Mouse (Mus musculus): ENCODE results near the gene Vmn1r209. TPM values are rescaled to one million over a fixed set of nuclear protein-coding genes. Genes with fewer than 3 reads are reported as not detected.
"Not testable (repeated sequence)": the region's sequence is repeated elsewhere in the genome, so short reads cannot be mapped to it uniquely, and the experiment has no call there.

Gene Vmn1r209
- not detected in 2 replicates for polyA plus RNA-seq (2016; fragmentation: Nextera tagmentation; extraction: Ambion mirVana)

GRCm38 (mm10) chr13:22809582-22809981 is at the start of gene Vmn1r209:
Gene Vmn1r209, minus strand, starts transcription at chr13:22809682.
- H3K9me3 ChIP-seq; H3K4me3 ChIP-seq (replicated peaks); H3K4me1 ChIP-seq; H3K9ac ChIP-seq; H3K27ac ChIP-seq; H3K4me2 ChIP-seq; ATAC-seq (ENCODE audit: low FRiP score); H3K36me3 ChIP-seq (replicated peaks); H3K27me3 ChIP-seq: not testable (repeated sequence)

DNA sequence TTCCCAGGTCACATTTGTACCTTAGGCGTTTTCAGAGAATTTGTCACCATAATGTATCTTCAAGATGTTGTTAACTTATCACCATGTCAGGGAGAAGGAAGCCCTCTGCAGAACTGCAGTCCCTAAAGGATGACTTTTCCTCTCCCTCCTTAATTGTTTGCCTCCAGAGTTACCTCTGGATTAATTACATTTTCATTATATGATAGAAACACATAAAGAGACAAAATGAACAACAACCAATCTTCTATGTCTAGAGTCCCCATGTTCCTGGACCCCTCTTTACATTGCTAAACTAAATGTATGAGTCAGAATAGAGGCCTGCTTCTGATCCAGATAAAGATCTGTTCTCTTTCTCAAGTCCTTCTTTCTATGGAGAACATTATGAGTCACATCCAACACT is 48.0 kb upstream of the Vmn1r209 start, which contains the start of gene Vmn1r211:
Gene Vmn1r211, minus strand, starts transcription at position 101 of the 400 bp plus-strand sequence.
- Histone ChIP-seq H3K9ac (no peak within 1 kb of the TSS), H3K36me3 (replicated peaks) (no peaks in the 10 kb centered on the region), H3K9me3 (no peaks in the 10 kb centered on the region), H3K4me1 (no peaks in the 10 kb centered on the region), H3K4me3 (replicated peaks) (no peak within 1 kb of the TSS), H3K27ac (no peak within 1 kb of the TSS), H3K27me3 (no peaks in the 10 kb centered on the region), H3K4me2 (no peak within 1 kb of the TSS)
- 91% methylated on average over 1 of the region's 1 CpGs for WGBS
- ATAC-seq (ENCODE audit: low FRiP score) = no peak

DNA sequence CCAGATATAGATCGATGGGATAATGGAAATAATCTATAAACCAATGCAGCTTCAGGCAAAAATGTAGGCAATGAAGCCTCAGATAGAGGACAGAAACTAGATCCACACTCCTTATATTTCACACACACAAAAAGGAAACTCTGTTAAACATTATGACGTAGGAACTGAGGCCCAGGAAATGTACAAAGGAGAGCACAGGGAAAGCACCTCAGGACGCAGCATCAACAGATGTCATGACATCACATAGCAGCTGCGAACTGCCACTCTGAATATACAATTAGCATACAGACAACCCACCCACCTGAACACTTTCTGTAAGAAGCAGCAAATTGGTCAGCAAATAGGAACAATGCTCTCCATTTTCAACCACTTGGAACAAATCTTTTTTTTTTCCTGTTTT is 45.3 kb upstream of the Vmn1r209 start:
- Histone ChIP-seq H3K36me3 (replicated peaks) (no peaks in the 10 kb centered on the region), H3K9me3 (no peaks in the 10 kb centered on the region), H3K27me3 (no peaks in the 10 kb centered on the region), H3K27ac (no peak overlapping the region), H3K4me1 (no peaks in the 10 kb centered on the region), H3K9ac (no peak overlapping the region), H3K4me3 (replicated peaks) (no peak overlapping the region), H3K4me2 (no peak overlapping the region)
- 75% methylated on average over 4 of the region's 4 CpGs for WGBS
- no peak for ATAC-seq (ENCODE audit: low FRiP score)

GRCm38 (mm10) chr13:22846798-22847197 is 37.3 kb upstream of the Vmn1r209 start:
- Histone ChIP-seq H3K4me1 (no peaks in the 10 kb centered on the region), H3K4me2 (no peak overlapping the region), H3K36me3 (replicated peaks) (no peaks in the 10 kb centered on the region), H3K27ac (no peak overlapping the region), H3K9ac (no peak overlapping the region), H3K27me3 (no peaks in the 10 kb centered on the region), H3K4me3 (replicated peaks) (no peak overlapping the region), H3K9me3 (no peaks in the 10 kb centered on the region)
- ATAC-seq (ENCODE audit: low FRiP score) = no peak
- 96% methylated on average over 1 of the region's 1 CpGs for WGBS

DNA sequence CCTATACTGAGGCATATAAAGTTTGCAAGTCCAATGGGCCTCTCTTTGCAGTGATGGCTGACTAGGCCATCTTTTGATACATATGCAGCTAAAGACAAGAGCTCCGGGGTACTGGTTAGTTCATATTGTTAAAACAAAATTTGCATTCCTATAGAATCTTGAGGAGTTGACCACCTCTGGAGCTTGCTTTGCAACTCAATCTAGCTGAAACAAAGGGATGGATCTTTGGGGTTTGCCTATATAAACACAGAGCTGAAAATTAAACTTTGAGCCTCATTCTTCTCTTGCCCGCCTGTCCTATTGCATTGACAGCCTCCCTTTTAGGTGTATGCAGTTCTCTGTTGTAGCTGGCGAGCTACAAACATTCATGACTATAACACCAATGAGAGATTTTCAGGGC is 34.8 kb upstream of the Vmn1r209 start:
- H3K9ac ChIP-seq = not testable (repeated sequence)

GRCm38 (mm10) chr13:22831248-22831647 is 21.8 kb upstream of the Vmn1r209 start, which contains the start of gene Vmn1r210:
Gene Vmn1r210, minus strand, starts transcription at chr13:22831348.
- H3K36me3 ChIP-seq (replicated peaks) = no peaks in the 10 kb centered on the region
- no peak within 1 kb of the TSS for H3K9ac ChIP-seq
- no peak for ATAC-seq (ENCODE audit: low FRiP score)
- 69% methylated on average over 4 of the region's 4 CpGs for WGBS
- no peaks in the 10 kb centered on the region for H3K9me3 ChIP-seq
- no peaks in the 10 kb centered on the region for H3K27me3 ChIP-seq
- no peaks in the 10 kb centered on the region for H3K4me1 ChIP-seq
- no peak within 1 kb of the TSS for H3K4me3 ChIP-seq (replicated peaks)
- H3K27ac ChIP-seq = no peak within 1 kb of the TSS
- no peak within 1 kb of the TSS for H3K4me2 ChIP-seq

More for the DNA sequence above, 34.8 kb upstream of the Vmn1r209 start:
- H3K27ac ChIP-seq; H3K36me3 ChIP-seq (replicated peaks); H3K4me3 ChIP-seq (replicated peaks); H3K4me2 ChIP-seq; H3K4me1 ChIP-seq; H3K9me3 ChIP-seq; H3K27me3 ChIP-seq; ATAC-seq (ENCODE audit: low FRiP score): not testable (repeated sequence)
- WGBS = 38% methylated on average over 3 of the region's 3 CpGs

- H3K4me1 ChIP-seq; ATAC-seq (ENCODE audit: low FRiP score); H3K4me3 ChIP-seq (replicated peaks); H3K36me3 ChIP-seq (replicated peaks); H3K9ac ChIP-seq; H3K9me3 ChIP-seq; H3K4me2 ChIP-seq; H3K27me3 ChIP-seq; H3K27ac ChIP-seq: not testable (repeated sequence)
- 37% methylated on average over 7 of the region's 7 CpGs for WGBS
Observed at GRCm38 (mm10) chr13:22829395-22829794, 19.9 kb upstream of the Vmn1r209 start.

DNA sequence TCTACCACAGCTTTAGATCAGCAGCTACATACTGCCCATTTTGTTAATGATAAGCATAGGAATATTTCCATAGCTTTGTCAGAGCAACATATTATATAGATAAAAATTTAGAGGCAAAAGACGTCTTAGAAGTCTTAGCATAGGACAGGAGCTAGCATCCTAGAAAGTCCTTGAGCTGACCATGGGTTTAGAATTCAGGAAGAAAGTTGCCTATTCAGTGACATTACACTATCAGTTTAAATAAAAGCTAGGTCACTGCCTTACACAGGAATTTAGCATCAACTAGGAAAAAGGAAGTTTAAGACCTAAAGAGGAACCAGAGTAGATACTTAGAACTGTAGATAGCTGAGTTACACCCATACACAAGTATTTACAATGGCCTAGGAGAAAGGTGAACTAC is 12.1 kb upstream of the Vmn1r209 start:
- not testable (repeated sequence) for H3K36me3 ChIP-seq (replicated peaks); H3K9me3 ChIP-seq; H3K4me1 ChIP-seq; H3K4me3 ChIP-seq (replicated peaks); H3K27ac ChIP-seq; ATAC-seq (ENCODE audit: low FRiP score); H3K4me2 ChIP-seq; H3K27me3 ChIP-seq; H3K9ac ChIP-seq
- WGBS = 100% methylated on average over 1 of the region's 1 CpGs

GRCm38 (mm10) chr13:22788096-22788495 is 21.4 kb downstream of the Vmn1r209 start:
- H3K27me3 ChIP-seq; H3K9ac ChIP-seq; H3K4me3 ChIP-seq (replicated peaks); H3K9me3 ChIP-seq; H3K4me1 ChIP-seq; H3K4me2 ChIP-seq; H3K36me3 ChIP-seq (replicated peaks); H3K27ac ChIP-seq; ATAC-seq (ENCODE audit: low FRiP score): not testable (repeated sequence)
- WGBS = 82% methylated on average over 3 of the region's 3 CpGs

DNA sequence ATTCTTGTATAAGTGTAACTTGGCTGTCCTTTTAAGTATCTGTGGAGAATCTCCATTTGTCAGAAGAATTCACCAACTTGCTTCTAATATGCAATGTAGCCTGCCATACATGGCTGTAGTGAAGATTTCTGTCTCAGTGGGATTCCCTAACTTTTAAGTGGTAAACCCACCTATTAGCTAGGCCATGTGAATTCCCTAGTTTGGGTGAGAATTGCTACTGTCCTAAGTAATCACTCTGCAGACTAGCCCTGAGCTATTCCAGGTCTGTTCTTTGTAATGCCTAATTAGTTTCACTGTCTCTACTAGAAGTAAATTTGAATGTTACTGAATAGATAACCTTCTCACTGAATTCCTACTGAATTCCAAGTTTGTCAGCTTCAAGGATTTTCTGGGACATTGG is 25.3 kb downstream of the Vmn1r209 start:
- not testable (repeated sequence) for H3K4me3 ChIP-seq (replicated peaks); H3K9ac ChIP-seq

DNA sequence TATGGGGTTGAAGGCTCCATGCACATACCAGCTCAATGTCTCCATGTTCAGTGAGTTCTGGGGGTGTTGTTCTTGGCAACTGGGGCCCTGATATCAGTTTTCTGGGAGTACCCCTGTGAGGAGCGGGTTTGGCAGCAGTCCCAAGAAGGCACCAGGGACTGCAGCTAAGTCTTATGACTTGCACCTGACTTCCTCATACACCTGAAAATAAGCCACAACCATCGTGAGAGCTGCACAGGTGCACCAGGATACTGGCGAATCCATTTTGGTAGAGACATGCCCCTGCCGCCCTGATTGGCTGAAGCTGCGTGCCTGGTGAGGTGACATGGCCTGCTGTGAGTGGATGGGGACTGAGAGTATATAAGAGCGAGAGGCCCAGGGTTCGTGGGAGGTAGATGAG is 32.2 kb downstream of the Vmn1r209 start, which contains the start of gene Vmn1r208:
Gene Vmn1r208, minus strand, starts transcription at position 101 of the 400 bp plus-strand sequence.
- not testable (repeated sequence) for H3K4me1 ChIP-seq; H3K9me3 ChIP-seq; H3K4me3 ChIP-seq (replicated peaks); H3K36me3 ChIP-seq (replicated peaks); H3K9ac ChIP-seq; H3K27me3 ChIP-seq; ATAC-seq (ENCODE audit: low FRiP score); H3K27ac ChIP-seq; H3K4me2 ChIP-seq
- no CpG with 5 or more reads among the region's 7 CpGs for WGBS

More for the DNA sequence above, 25.3 kb downstream of the Vmn1r209 start:
- H3K27ac ChIP-seq; H3K36me3 ChIP-seq (replicated peaks); H3K4me2 ChIP-seq; H3K9me3 ChIP-seq; H3K27me3 ChIP-seq; ATAC-seq (ENCODE audit: low FRiP score); H3K4me1 ChIP-seq: not testable (repeated sequence)

GRCm38 (mm10) chr13:22771592-22771991 is 37.9 kb downstream of the Vmn1r209 start:
- WGBS = 82% methylated on average over 1 of the region's 2 CpGs
- H3K4me3 ChIP-seq (replicated peaks); H3K27me3 ChIP-seq; ATAC-seq (ENCODE audit: low FRiP score); H3K4me2 ChIP-seq; H3K9me3 ChIP-seq; H3K27ac ChIP-seq; H3K9ac ChIP-seq; H3K4me1 ChIP-seq; H3K36me3 ChIP-seq (replicated peaks): not testable (repeated sequence)

All from forebrain, embryonic 12.5 days (tissue).